Mouse (Mus musculus) skeletal muscle tissue, adult 2 months (tissue): Measurements from ENCODE around the gene Olfr324.
A peak's percentile ranks its signal among the peaks of the same experiment; 100 is the strongest.

Source experiments
- DNase-seq: peaks from one replicate; pipeline ENCODE4 v3.0.0-alpha.2; 2012; ENCODE audit warnings: low read depth, low spot score

Gene Olfr324

GRCm38 (mm10) chr11:58634878-58635277 is 40.0 kb downstream of the Olfr324 start:
- DNase-seq: no peak

DNA sequence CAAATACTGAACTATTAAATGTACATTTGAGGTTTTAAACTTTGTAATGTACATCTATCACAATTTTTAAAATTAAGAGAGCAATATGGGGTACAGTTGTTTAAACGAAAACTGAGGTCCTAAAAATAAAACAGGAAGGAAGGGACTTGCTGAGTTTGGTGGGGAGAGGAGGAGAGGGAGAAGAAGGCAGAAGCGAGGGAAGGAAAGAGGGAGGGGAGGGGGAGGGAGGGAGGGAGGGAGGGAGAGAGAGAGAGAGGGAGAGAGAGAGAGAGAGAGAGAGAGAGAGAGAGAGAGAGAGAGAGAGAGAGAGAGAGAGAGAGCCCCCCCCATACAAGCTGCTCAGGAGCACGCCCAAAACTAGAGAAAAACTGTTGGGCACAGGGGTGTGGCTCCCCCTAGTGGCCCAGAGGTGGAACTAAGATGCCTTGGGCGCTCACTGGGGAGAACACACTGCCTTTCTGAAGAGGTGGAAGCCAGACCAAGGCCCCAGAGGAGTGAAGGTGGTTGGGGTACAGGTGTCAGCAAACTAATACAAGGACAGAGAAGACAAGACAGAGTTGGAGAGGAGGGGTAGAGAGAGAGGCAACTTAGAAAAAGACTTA is 41.6 kb downstream of the Olfr324 start:
- DNase-seq: peak; percentile 30

GRCm38 (mm10) chr11:58638176-58638701 is 43.3 kb downstream of the Olfr324 start:
- peak; percentile 48 for DNase-seq

DNA sequence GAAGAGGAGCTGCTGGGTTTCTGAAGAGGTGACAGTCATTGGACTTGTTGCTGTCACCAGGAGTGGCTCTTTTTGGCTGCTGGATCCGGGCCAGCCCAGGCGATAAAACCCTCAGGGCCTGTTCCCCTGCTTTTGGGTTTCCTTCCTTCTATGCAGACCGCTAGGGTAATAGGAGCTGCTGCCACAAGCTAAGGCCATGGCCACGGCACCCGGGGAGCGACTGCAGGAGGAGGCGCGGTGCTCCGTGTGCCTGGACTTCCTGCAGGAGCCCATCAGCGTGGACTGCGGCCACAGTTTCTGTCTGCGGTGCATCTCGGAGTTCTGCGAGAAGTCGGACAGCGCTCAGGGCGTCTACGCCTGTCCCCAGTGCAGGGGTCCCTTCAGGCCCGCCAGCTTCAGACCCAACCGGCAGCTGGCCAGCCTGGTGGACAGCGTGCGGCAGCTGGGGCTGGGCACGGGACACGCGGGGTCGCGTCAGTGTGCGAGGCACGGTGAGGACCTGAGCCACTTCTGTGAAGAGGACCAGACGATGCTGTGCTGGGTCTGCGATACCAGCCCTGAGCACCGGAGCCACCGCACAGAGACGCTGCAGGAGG is 45.5 kb downstream of the Olfr324 start, which contains the start of gene Trim58:
TSS of gene Trim58 (plus strand) at position 194 of the 596 bp plus-strand sequence.
- no peak for DNase-seq

- no peak for DNase-seq
Observed at GRCm38 (mm10) chr11:58641057-58641456, 46.1 kb downstream of the Olfr324 start.

DNA sequence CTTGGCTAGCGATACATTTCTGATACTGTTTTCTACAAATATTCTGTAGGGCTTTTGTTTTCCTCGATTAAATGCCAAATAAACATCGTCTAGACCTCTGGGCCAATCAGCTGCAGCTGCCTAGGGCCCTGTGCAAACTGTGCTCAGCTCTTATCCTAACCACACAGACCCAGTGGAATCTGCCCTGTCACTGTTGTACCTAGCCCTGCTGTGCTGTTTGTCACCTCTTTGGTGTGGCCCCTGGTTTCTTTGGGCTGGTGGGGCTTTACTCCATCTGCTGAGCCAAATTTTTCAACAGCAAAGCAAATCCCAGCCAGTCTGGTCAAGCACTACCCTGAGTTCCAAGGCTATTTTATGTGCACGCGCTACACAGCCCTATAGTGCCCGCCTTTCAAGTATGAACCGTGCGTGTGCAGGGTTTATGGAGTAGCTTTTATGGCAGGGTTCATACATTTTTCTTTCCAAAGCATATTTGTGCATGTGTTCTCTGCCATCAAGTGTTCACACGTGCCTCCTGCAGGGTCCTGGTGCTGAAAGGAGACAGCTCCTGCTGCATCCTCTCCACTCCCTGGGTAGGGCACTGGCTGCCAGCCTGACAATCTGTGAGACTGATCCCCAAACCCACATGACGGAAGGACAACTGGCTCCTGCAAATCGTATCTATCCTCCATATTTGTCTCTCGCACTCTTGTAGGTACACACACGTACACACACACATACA is 46.9 kb downstream of the Olfr324 start:
- DNase-seq: no peak

- DNase-seq: no peak
Observed at GRCm38 (mm10) chr11:58643350-58643749, 48.4 kb downstream of the Olfr324 start.
